Mouse (Mus musculus) small intestine, adult 2 months (tissue): ENCODE data around the gene Ampd2. TPM values are rescaled to one million over a fixed set of nuclear protein-coding genes. Genes with fewer than 3 reads are reported as not detected.
A peak's percentile ranks its signal among the peaks of the same experiment; 100 is the strongest.

ENCODE experiments used
- H3K27ac ChIP-seq: fragments of 200-500 bp; 2 replicates; pipeline ENCODE4 v1.5.1; 2012; ENCODE audit warnings: low read depth, low read length, control low read depth, inconsistent platforms; ENCODE audit not compliant: insufficient read depth
- H3K27me3 ChIP-seq: fragments of 200-500 bp; 2 replicates; pipeline ENCODE4 v1.6.1; 2012; ENCODE audit warnings: mild to moderate bottlenecking, moderate library complexity, low read length, inconsistent platforms; ENCODE audit not compliant: control insufficient read depth, insufficient read depth
- H3K36me3 ChIP-seq: fragments of 200-500 bp; 2 replicates; pipeline ENCODE4 v1.6.1; 2012; ENCODE audit warnings: mild to moderate bottlenecking, low read length, control low read depth, inconsistent platforms; ENCODE audit not compliant: control insufficient read depth, insufficient read depth
- H3K4me1 ChIP-seq: fragments of 200-500 bp; 2 replicates; pipeline ENCODE4 v1.6.1; 2012; ENCODE audit warnings: low read length, inconsistent platforms, mixed read lengths; ENCODE audit not compliant: control insufficient read depth, insufficient read depth, insufficient read length
- H3K4me3 ChIP-seq: fragments of 200-500 bp; 2 replicates; pipeline ENCODE4 v1.5.1; 2012; ENCODE audit warnings: low read depth, mild to moderate bottlenecking, control low read depth, inconsistent platforms, low read length, moderate library complexity
- CTCF ChIP-seq: fragments of 200-500 bp; IDR thresholded peaks from 2 replicates; pipeline ENCODE4 v1.5.1; 2012; ENCODE audit warnings: low read depth, mild to moderate bottlenecking, control low read depth, inconsistent platforms, low read length, moderate library complexity, mixed read lengths; ENCODE audit not compliant: insufficient replicate concordance, insufficient read length; ENCODE audit errors: extremely low read depth
- POLR2A ChIP-seq: fragments of 200-500 bp; IDR thresholded peaks from 2 replicates; pipeline ENCODE4 v1.6.1; 2012; ENCODE audit warnings: low read depth, mild to moderate bottlenecking, control low read depth, inconsistent platforms, low read length, moderate library complexity
- WGBS: fragments of 180-500 bp; shearing (Covaris S2); methylation state at CpG from one replicate; pipeline ENCODE4 v1.1.7; 2018; 5-methylcytosine and 5-hydroxymethylcytosine counted together
- polyA plus RNA-seq: library from polyadenylated mRNA; depleted of rRNA; stranded (reverse); fragments of >200 nt; gene quantifications from 2 replicates; pipeline ENCODE4 v1.2.3, GENCODE M21; 2012

Ampd2 gene
- polyA plus RNA-seq, 1 experiment = 107 TPM

GRCm38 (mm10) chr3:108069231-108069870 lies 17.1 kb downstream of the Ampd2 start:
- WGBS = 19% methylated on average over 13 of the region's 13 CpGs
- peak overlapping the region; percentile 40 for H3K4me3 ChIP-seq

GRCm38 (mm10) chr3:108068826-108069225 lies 17.6 kb downstream of the Ampd2 start:
- H3K27ac ChIP-seq = peak overlapping the region; percentile 97
- no peak for TF ChIP-seq CTCF
- no peak for TF ChIP-seq POLR2A
- H3K4me1 ChIP-seq = peaks cover 25% of the 10 kb centered on the region
- no peaks in the 10 kb centered on the region for H3K27me3 ChIP-seq
- H3K4me3 ChIP-seq = peak overlapping the region; percentile 40
- no peaks in the 10 kb centered on the region; the same call in 1 of the 2 replicates for H3K36me3 ChIP-seq
- 6% methylated on average over 1 of the region's 1 CpGs for WGBS

More at GRCm38 (mm10) chr3:108069231-108069870, 17.1 kb downstream of the Ampd2 start:
- H3K4me1 ChIP-seq = peaks cover 25% of the 10 kb centered on the region
- H3K36me3 ChIP-seq = peaks cover 3% of the 10 kb centered on the region
- no peak for TF ChIP-seq CTCF
- peak; percentile 75; the same call in 1 of the 2 replicates for TF ChIP-seq POLR2A
- no peaks in the 10 kb centered on the region for H3K27me3 ChIP-seq
- peak overlapping the region; percentile 97 for H3K27ac ChIP-seq

- Histone ChIP-seq H3K4me1 (peaks cover 25% of the 10 kb centered on the region), H3K27me3 (no peaks in the 10 kb centered on the region), H3K27ac (peak overlapping the region; percentile 89), H3K4me3 (no peak overlapping the region), H3K36me3 (no peaks in the 10 kb centered on the region; the same call in 1 of the 2 replicates)
- 21% methylated on average over 6 of the region's 6 CpGs for WGBS
- TF ChIP-seq CTCF = no peak
- no peak for TF ChIP-seq POLR2A
Measured at GRCm38 (mm10) chr3:108067370-108067934, 19.0 kb downstream of the Ampd2 start.

GRCm38 (mm10) chr3:108065551-108065950 lies 20.9 kb downstream of the Ampd2 start:
- Histone ChIP-seq H3K4me3 (no peak overlapping the region), H3K27ac (no peak overlapping the region), H3K4me1 (peaks cover 21% of the 10 kb centered on the region), H3K36me3 (no peaks in the 10 kb centered on the region), H3K27me3 (no peaks in the 10 kb centered on the region)
- no peak for TF ChIP-seq CTCF
- TF ChIP-seq POLR2A = no peak
- 63% methylated on average over 9 of the region's 9 CpGs for whole genome bisulfite sequencing

- H3K4me1 ChIP-seq = peaks cover 17% of the 10 kb centered on the region
- H3K36me3 ChIP-seq = no peaks in the 10 kb centered on the region
- 78% methylated on average over 4 of the region's 4 CpGs for WGBS
Measured at GRCm38 (mm10) chr3:108064672-108065071, 21.8 kb downstream of the Ampd2 start.

GRCm38 (mm10) chr3:108062648-108063047 lies 23.8 kb downstream of the Ampd2 start:
- Histone ChIP-seq H3K36me3 (no peaks in the 10 kb centered on the region), H3K4me1 (peaks cover 12% of the 10 kb centered on the region), H3K27ac (no peak overlapping the region), H3K27me3 (no peaks in the 10 kb centered on the region), H3K4me3 (no peak overlapping the region)
- 80% methylated on average over 8 of the region's 8 CpGs for WGBS
- TF ChIP-seq POLR2A = no peak
- no peak for TF ChIP-seq CTCF

More at GRCm38 (mm10) chr3:108064672-108065071, 21.8 kb downstream of the Ampd2 start:
- TF ChIP-seq CTCF (no peak), POLR2A (no peak)
- no peaks in the 10 kb centered on the region for H3K27me3 ChIP-seq
- H3K27ac ChIP-seq = no peak overlapping the region
- no peak overlapping the region for H3K4me3 ChIP-seq

GRCm38 (mm10) chr3:108061420-108061819 lies 25.0 kb downstream of the Ampd2 start:
- no peak overlapping the region for H3K4me3 ChIP-seq
- no peak overlapping the region for H3K27ac ChIP-seq
- TF ChIP-seq CTCF = peak; percentile 47; the same call in 1 of the 2 replicates
- TF ChIP-seq POLR2A = no peak

More at GRCm38 (mm10) chr3:108061420-108061819, 25.0 kb downstream of the Ampd2 start:
- WGBS = 4% methylated on average over 7 of the region's 7 CpGs
- H3K4me1 ChIP-seq = peaks cover 11% of the 10 kb centered on the region
- H3K27me3 ChIP-seq = no peaks in the 10 kb centered on the region
- H3K36me3 ChIP-seq = no peaks in the 10 kb centered on the region
